Comparison of ENCODE assay signal across 25 mouse cellular contexts in the genomic region with DNA sequence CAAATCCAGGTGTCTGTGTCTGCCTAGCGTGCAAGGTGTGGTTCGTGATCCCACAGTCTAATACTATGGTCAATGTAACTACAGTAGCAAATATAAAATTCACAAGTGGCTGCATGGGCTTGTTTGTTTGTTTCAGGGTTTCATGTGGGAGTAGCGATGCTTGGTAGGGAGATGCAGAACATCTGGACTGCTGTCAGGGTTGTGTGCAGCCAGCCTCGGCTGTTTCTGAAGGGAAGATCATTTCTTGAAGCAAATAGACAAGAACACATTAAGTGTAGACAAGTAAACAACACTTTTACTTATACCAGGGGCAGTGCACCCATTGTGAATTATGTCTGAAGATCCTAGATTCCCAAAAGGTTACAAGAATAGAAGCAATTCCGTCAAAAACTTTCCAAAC. TPM values are rescaled to one million over a fixed set of nuclear protein-coding genes. Genes with fewer than 3 reads are reported as not detected.
"Had no signal": no experiment of that assay in that cellular context is flagged by ENCODE, and none has a peak within 500 bp of the region (broad histone marks: within the 10 kb centered on the region; RNA-seq: fewer than 3 reads in every experiment).

No protein-coding gene starts in this region.

- H3K9me3 ChIP-seq: liver, embryonic 12.5 days; midbrain, embryonic 10.5 days; midbrain, embryonic 12.5 days; neural tube, embryonic 13.5 days; neural tube, embryonic 15.5 days had no signal

- ATAC-seq: liver, embryonic 12.5 days; midbrain, embryonic 16.5 days had no signal

- H3K27me3 ChIP-seq: liver, embryonic 12.5 days; midbrain, embryonic 12.5 days; neural tube, embryonic 13.5 days; neural tube, embryonic 15.5 days had no signal

- H3K4me2 ChIP-seq: liver, embryonic 12.5 days; midbrain, embryonic 12.5 days; neural tube, embryonic 13.5 days; neural tube, embryonic 15.5 days had no signal

- H3K36me3 ChIP-seq: liver, embryonic 12.5 days; midbrain, embryonic 10.5 days; midbrain, embryonic 12.5 days; neural tube, embryonic 13.5 days; neural tube, embryonic 15.5 days had no signal

- DNase-seq: lung, adult 18-20 months; midbrain, embryonic 14.5 days; retina, postnatal 1 day; right cerebral cortex, adult 18-20 months; right cerebral cortex, postnatal 25 days; right cerebral cortex, postnatal 4 days; spleen, adult 18-20 months; thymus, adult 18-20 months; thymus, postnatal 14 days; thymus, postnatal 36 days had no signal

- H3K4me1 ChIP-seq: liver, embryonic 12.5 days; midbrain, embryonic 10.5 days; midbrain, embryonic 12.5 days; neural tube, embryonic 13.5 days; neural tube, embryonic 15.5 days had no signal

- H3K9ac ChIP-seq: liver, embryonic 12.5 days; liver, embryonic 14.5 days; midbrain, embryonic 12.5 days; neural tube, embryonic 13.5 days; neural tube, embryonic 15.5 days had no signal

- H3K27ac ChIP-seq: liver, embryonic 12.5 days; liver, embryonic 14.5 days; midbrain, embryonic 10.5 days; midbrain, embryonic 12.5 days; neural tube, embryonic 13.5 days; neural tube, embryonic 15.5 days had no signal

- H3K4me3 ChIP-seq: liver, embryonic 12.5 days; midbrain, embryonic 10.5 days; midbrain, embryonic 12.5 days; myocyte; neural tube, embryonic 13.5 days; neural tube, embryonic 15.5 days had no signal

RNA-seq across cellular contexts. Expression of a gene that starts 36.6 kb away (rescaled TPM):
- polyA plus RNA-seq: liver, adult 2 months; liver, embryonic 12.5 days; liver, embryonic 14.5 days; liver, embryonic 16.5 days; midbrain, embryonic 10.5 days; midbrain, embryonic 12.5 days; midbrain, embryonic 14.5 days; midbrain, embryonic 16.5 days; myocyte; neural tube, embryonic 11.5 days; neural tube, embryonic 13.5 days; neural tube, embryonic 15.5 days; small intestine, adult 2 months; stomach, embryonic 14.5 days; stomach, embryonic 16.5 days; thymus, postnatal 0 days had no signal
